Mouse (Mus musculus): Measurements from ENCODE around the gene Hpgds. TPM values are rescaled to one million over a fixed set of nuclear protein-coding genes. Genes with fewer than 3 reads are reported as not detected.

The Hpgds gene
- polyA plus RNA-seq, 1 experiment from 2014 or later: 4.2 TPM

DNA sequence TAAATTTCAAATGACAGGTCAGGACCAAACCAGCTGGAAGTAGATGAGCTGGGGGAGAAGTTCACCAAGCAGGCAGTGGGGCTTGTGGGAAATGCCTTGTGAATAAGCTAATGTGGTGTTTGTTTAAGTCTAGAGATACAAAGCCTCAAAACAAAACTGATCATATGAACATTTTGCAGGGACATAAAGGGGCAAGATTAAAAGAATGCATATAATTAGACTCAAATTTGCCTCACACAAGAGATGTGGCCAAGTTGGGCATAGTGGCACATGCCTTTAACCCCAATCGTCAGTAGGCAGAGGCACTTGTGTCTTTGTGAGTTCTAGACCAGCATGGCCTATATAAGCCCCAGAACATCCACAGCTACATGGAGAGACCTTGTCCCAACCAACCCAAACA lies 2.4 kb downstream of the Hpgds start:
- no peak for ATAC-seq (ENCODE audit: insufficient number of reproducible peaks, insufficient read depth, low FRiP score, low read depth)
- Histone ChIP-seq H3K9ac (ENCODE audit: low read length) (no peak overlapping the region), H3K9me3 (ENCODE audit: control insufficient read depth, low read length) (no peaks in the 10 kb centered on the region), H3K27ac (replicated peaks in 1 of 2; ENCODE audit: control insufficient read depth in 1 of 2, insufficient read depth in 1 of 2, low read depth in 2 of 2, low read length in 2 of 2) (no peak overlapping the region), H3K27me3 (ENCODE audit: control insufficient read depth, insufficient read depth, low read length) (no peaks in the 10 kb centered on the region), H3K4me3 (ENCODE audit: control insufficient read depth in 1 of 2, insufficient read depth in 1 of 2, low read depth in 1 of 2, low read length in 2 of 2) (no peak overlapping the region), H3K4me1 (ENCODE audit: control insufficient read depth in 2 of 2, insufficient read depth in 2 of 2, low read length in 2 of 2) (no peaks in the 10 kb centered on the region), H3K36me3 (ENCODE audit: control insufficient read depth, insufficient read depth, low read length) (no peaks in the 10 kb centered on the region), H3K4me2 (ENCODE audit: low read length) (no peak overlapping the region)
- WGBS: 86% methylated on average over 1 of the region's 1 CpGs

DNA sequence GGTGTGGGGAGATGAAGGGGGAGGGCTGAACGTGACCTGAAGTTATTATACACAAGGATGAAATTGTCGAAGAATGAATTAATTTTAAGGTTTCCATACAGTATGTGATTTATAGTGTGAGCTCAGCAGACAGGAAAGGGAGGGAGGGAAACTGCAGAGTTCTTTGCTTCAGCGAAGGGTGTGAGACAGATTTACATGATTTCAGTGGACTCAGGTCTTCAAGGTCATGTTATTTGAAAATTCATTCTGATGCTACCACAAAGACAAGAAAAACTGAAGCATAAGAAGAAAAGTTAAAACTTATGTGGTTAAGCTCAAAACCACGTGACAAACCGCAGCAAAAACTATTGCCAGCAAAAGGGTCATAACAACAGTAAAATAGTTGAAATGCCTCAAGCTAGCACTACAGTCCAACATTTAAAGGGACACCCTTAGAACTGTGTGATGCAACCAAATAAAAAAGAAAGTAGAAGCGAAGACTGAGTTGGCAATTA lies 3.9 kb downstream of the Hpgds start:
- no peak for ATAC-seq (ENCODE audit: insufficient number of reproducible peaks, insufficient read depth, low FRiP score, low read depth)
- H3K4me3 ChIP-seq (ENCODE audit: control insufficient read depth in 1 of 2, insufficient read depth in 1 of 2, low read depth in 1 of 2, low read length in 2 of 2): no peak overlapping the region

DNA sequence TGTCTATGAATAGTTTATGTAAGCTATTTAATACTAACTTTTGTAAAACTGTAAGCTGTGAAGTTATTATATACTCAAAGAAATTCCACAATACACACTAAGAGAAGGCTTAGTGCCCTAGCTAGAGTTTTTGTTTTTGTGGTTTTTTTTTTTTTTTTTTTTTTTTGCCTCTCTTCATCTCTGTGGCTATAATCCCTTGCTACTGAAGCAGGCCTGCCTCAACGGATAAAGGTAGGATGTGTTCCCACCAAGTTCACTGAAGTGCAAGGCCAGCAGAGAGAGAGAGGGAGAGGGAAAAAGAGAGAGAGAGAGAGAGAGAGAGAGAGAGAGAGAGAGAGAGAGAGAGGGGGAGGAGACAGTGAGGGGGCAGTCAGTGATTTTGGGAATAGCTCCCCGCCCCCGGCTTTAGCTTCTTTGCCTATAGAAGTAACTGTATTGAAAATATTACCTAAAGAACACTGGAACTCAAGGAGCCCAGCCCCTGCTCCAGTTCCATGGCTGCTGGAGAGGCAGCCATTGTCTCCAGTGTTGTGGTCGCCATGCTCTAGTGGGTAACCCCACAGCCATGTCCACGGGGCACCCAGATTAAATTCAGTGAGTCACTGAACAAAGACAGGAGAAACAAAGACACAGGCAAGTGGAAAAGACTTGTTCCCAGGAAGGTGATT lies 4.5 kb downstream of the Hpgds start:
- H3K9me3 ChIP-seq (ENCODE audit: control insufficient read depth, low read length): no peaks in the 10 kb centered on the region
- H3K27ac ChIP-seq (replicated peaks in 1 of 2; ENCODE audit: control insufficient read depth in 1 of 2, insufficient read depth in 1 of 2, low read depth in 2 of 2, low read length in 2 of 2): no peak overlapping the region
- H3K4me2 ChIP-seq (ENCODE audit: low read length): no peak overlapping the region
- ATAC-seq (ENCODE audit: insufficient number of reproducible peaks, insufficient read depth, low FRiP score, low read depth): no peak
- no peaks in the 10 kb centered on the region for H3K36me3 ChIP-seq (ENCODE audit: control insufficient read depth, insufficient read depth, low read length)
- H3K4me3 ChIP-seq (ENCODE audit: control insufficient read depth in 1 of 2, insufficient read depth in 1 of 2, low read depth in 1 of 2, low read length in 2 of 2): no peak overlapping the region
- no peaks in the 10 kb centered on the region for H3K27me3 ChIP-seq (ENCODE audit: control insufficient read depth, insufficient read depth, low read length)
- 77% methylated on average over 5 of the region's 5 CpGs for WGBS
- H3K9ac ChIP-seq (ENCODE audit: low read length): no peak overlapping the region
- H3K4me1 ChIP-seq (ENCODE audit: control insufficient read depth in 2 of 2, insufficient read depth in 2 of 2, low read length in 2 of 2): no peaks in the 10 kb centered on the region

More for the DNA sequence above, 3.9 kb downstream of the Hpgds start:
- 78% methylated on average over 6 of the region's 6 CpGs for WGBS
- no peaks in the 10 kb centered on the region for H3K36me3 ChIP-seq (ENCODE audit: control insufficient read depth, insufficient read depth, low read length)
- no peak overlapping the region for H3K27ac ChIP-seq (replicated peaks in 1 of 2; ENCODE audit: control insufficient read depth in 1 of 2, insufficient read depth in 1 of 2, low read depth in 2 of 2, low read length in 2 of 2)
- no peaks in the 10 kb centered on the region for H3K27me3 ChIP-seq (ENCODE audit: control insufficient read depth, insufficient read depth, low read length)
- no peaks in the 10 kb centered on the region for H3K4me1 ChIP-seq (ENCODE audit: control insufficient read depth in 2 of 2, insufficient read depth in 2 of 2, low read length in 2 of 2)
- no peak overlapping the region for H3K9ac ChIP-seq (ENCODE audit: low read length)
- no peak overlapping the region for H3K4me2 ChIP-seq (ENCODE audit: low read length)
- no peaks in the 10 kb centered on the region for H3K9me3 ChIP-seq (ENCODE audit: control insufficient read depth, low read length)

DNA sequence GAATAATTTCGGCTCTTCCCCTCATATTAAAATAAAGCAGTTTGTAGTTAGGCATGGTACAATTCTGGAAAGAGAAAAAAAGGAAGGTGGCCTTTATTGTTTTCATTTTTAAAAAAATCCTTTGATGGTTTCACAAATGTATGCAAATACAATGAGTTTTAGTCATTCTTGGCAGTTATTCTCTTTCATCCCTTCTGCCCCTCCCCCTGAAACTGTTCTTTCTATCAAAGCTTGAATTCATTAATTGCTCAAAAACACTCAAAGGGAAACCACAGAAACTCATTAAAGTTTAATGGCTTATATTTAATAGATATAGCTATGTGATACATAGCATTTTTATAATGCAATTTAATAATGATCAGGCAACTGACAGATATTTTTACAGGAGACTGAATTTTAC lies 6.5 kb downstream of the Hpgds start:
- Histone ChIP-seq H3K27me3 (ENCODE audit: control insufficient read depth, insufficient read depth, low read length) (no peaks in the 10 kb centered on the region), H3K36me3 (ENCODE audit: control insufficient read depth, insufficient read depth, low read length) (no peaks in the 10 kb centered on the region), H3K4me2 (ENCODE audit: low read length) (no peak overlapping the region), H3K27ac (replicated peaks in 1 of 2; ENCODE audit: control insufficient read depth in 1 of 2, insufficient read depth in 1 of 2, low read depth in 2 of 2, low read length in 2 of 2) (no peak overlapping the region), H3K4me1 (ENCODE audit: control insufficient read depth in 2 of 2, insufficient read depth in 2 of 2, low read length in 2 of 2) (no peaks in the 10 kb centered on the region), H3K9ac (ENCODE audit: low read length) (no peak overlapping the region), H3K9me3 (ENCODE audit: control insufficient read depth, low read length) (no peaks in the 10 kb centered on the region), H3K4me3 (ENCODE audit: control insufficient read depth in 1 of 2, insufficient read depth in 1 of 2, low read depth in 1 of 2, low read length in 2 of 2) (no peak overlapping the region)
- ATAC-seq (ENCODE audit: insufficient number of reproducible peaks, insufficient read depth, low FRiP score, low read depth): no peak
- 86% methylated on average over 1 of the region's 1 CpGs for WGBS

DNA sequence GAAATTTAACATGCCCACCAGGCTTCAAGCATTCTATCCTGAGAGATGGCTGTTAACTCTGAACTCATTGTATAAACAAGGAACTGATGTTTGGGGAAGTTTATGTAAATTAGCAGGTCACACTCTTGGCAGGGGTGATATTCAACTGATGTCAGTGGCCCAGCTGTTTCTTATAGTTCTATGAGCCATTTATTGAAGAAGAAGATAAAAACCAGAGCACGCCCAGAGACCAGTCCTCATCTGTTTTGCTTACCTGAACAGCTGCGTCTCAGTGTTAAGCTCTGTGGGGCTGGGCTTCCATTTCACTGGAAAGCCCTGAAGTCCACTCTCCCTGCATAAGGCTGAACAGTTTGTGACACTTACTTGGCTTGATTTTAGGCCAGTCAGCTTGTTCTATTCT lies 6.9 kb downstream of the Hpgds start:
- Histone ChIP-seq H3K4me1 (ENCODE audit: control insufficient read depth in 2 of 2, insufficient read depth in 2 of 2, low read length in 2 of 2) (no peaks in the 10 kb centered on the region), H3K36me3 (ENCODE audit: control insufficient read depth, insufficient read depth, low read length) (no peaks in the 10 kb centered on the region), H3K4me2 (ENCODE audit: low read length) (no peak overlapping the region), H3K9ac (ENCODE audit: low read length) (no peak overlapping the region), H3K27ac (replicated peaks in 1 of 2; ENCODE audit: control insufficient read depth in 1 of 2, insufficient read depth in 1 of 2, low read depth in 2 of 2, low read length in 2 of 2) (no peak overlapping the region), H3K9me3 (ENCODE audit: control insufficient read depth, low read length) (no peaks in the 10 kb centered on the region), H3K4me3 (ENCODE audit: control insufficient read depth in 1 of 2, insufficient read depth in 1 of 2, low read depth in 1 of 2, low read length in 2 of 2) (no peak overlapping the region), H3K27me3 (ENCODE audit: control insufficient read depth, insufficient read depth, low read length) (no peaks in the 10 kb centered on the region)
- ATAC-seq (ENCODE audit: insufficient number of reproducible peaks, insufficient read depth, low FRiP score, low read depth): no peak
- 57% methylated on average over 2 of the region's 2 CpGs for WGBS

DNA sequence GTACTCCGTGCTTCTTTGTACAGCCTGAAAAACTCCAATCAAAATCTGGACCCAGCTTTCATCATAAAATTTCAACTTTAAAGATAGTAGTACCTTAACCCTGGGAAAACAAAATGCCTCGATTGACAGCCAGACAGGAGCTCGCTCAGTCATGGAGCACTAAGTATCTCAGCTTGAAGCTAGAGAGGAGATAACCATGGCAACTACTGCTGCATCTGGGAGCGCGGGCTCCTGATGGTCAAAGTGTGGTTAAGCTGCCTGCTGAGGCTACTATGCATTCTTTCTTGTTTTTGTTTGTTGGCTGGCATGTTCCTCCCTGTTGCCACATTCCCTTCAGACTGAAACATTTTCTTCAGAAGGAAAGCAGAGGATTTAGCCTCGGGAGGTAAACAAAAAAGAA lies 12.3 kb downstream of the Hpgds start:
- Histone ChIP-seq H3K36me3 (ENCODE audit: control insufficient read depth, insufficient read depth, low read length) (no peaks in the 10 kb centered on the region), H3K27ac (replicated peaks in 1 of 2; ENCODE audit: control insufficient read depth in 1 of 2, insufficient read depth in 1 of 2, low read depth in 2 of 2, low read length in 2 of 2) (no peak overlapping the region), H3K9ac (ENCODE audit: low read length) (no peak overlapping the region), H3K27me3 (ENCODE audit: control insufficient read depth, insufficient read depth, low read length) (no peaks in the 10 kb centered on the region), H3K9me3 (ENCODE audit: control insufficient read depth, low read length) (no peaks in the 10 kb centered on the region), H3K4me3 (ENCODE audit: control insufficient read depth in 1 of 2, insufficient read depth in 1 of 2, low read depth in 1 of 2, low read length in 2 of 2) (no peak overlapping the region), H3K4me2 (ENCODE audit: low read length) (no peak overlapping the region), H3K4me1 (ENCODE audit: control insufficient read depth in 2 of 2, insufficient read depth in 2 of 2, low read length in 2 of 2) (no peaks in the 10 kb centered on the region)
- WGBS: 60% methylated on average over 6 of the region's 6 CpGs
- ATAC-seq (ENCODE audit: insufficient number of reproducible peaks, insufficient read depth, low FRiP score, low read depth): no peak

DNA sequence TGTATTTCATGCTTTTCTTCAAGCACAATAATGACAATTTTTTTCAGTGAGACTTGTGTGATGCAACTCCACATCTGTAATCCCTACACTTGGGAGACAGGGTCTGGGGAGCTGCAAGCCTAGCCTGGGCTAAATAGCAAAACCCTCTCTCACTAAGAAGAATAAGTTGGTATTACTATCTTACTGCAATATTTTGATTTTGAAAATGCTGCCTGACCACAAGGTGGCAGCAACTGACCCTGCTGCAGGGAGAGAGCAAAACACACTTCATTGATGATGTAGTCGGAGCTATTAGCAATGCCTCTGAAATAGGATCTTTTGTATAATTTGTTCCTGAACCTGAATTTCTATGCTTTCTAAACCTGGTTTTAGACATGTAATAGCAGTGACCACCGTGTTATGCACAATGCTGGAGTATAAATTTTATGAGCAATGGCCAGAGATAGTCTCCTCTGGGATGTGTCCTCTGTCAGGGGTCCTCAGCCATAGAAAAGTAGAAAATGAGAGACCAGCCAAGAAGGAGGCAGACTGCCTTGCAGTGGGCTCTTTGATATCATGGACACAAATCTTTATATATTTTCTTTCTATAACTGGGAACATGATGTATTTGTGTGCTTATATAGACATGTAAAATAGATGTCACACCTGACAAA lies 18.5 kb downstream of the Hpgds start:
- Histone ChIP-seq H3K4me3 (ENCODE audit: control insufficient read depth in 1 of 2, insufficient read depth in 1 of 2, low read depth in 1 of 2, low read length in 2 of 2) (no peak overlapping the region), H3K9me3 (ENCODE audit: control insufficient read depth, low read length) (no peaks in the 10 kb centered on the region), H3K4me2 (ENCODE audit: low read length) (no peak overlapping the region), H3K27me3 (ENCODE audit: control insufficient read depth, insufficient read depth, low read length) (no peaks in the 10 kb centered on the region), H3K9ac (ENCODE audit: low read length) (no peak overlapping the region), H3K36me3 (ENCODE audit: control insufficient read depth, insufficient read depth, low read length) (peaks cover 3% of the 10 kb centered on the region), H3K27ac (replicated peaks in 1 of 2; ENCODE audit: control insufficient read depth in 1 of 2, insufficient read depth in 1 of 2, low read depth in 2 of 2, low read length in 2 of 2) (no peak overlapping the region), H3K4me1 (ENCODE audit: control insufficient read depth in 2 of 2, insufficient read depth in 2 of 2, low read length in 2 of 2) (no peaks in the 10 kb centered on the region)
- WGBS: 16% methylated on average over 2 of the region's 2 CpGs
- ATAC-seq (ENCODE audit: insufficient number of reproducible peaks, insufficient read depth, low FRiP score, low read depth): no peak

DNA sequence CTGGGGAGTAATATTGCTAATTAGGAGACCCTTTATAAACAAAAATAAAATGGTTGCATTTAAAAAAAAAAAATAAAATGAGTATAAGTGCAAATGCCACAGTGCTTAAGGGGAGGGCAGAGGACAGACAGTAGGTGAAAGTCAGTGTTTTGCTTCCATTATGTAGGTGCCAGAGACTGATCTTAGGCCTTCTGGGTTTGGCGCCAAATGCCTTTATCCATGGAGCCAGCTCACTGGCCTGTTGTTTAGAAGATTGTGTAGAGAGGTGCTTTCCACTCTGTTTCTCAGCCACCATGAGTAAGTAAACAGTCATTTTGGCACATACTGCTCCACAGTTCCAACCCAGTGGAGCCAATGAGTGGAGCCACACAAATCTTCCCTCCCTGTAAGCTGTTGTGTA lies 27.2 kb downstream of the Hpgds start:
- WGBS: 95% methylated on average over 1 of the region's 1 CpGs

More for the DNA sequence above, 27.2 kb downstream of the Hpgds start:
- no peak overlapping the region for H3K9ac ChIP-seq (ENCODE audit: low read length)
- H3K27ac ChIP-seq (replicated peaks in 1 of 2; ENCODE audit: control insufficient read depth in 1 of 2, insufficient read depth in 1 of 2, low read depth in 2 of 2, low read length in 2 of 2): no peak overlapping the region
- no peaks in the 10 kb centered on the region for H3K4me1 ChIP-seq (ENCODE audit: control insufficient read depth in 2 of 2, insufficient read depth in 2 of 2, low read length in 2 of 2)
- H3K36me3 ChIP-seq (ENCODE audit: control insufficient read depth, insufficient read depth, low read length): peaks cover 66% of the 10 kb centered on the region
- H3K27me3 ChIP-seq (ENCODE audit: control insufficient read depth, insufficient read depth, low read length): no peaks in the 10 kb centered on the region
- no peak overlapping the region for H3K4me2 ChIP-seq (ENCODE audit: low read length)
- H3K9me3 ChIP-seq (ENCODE audit: control insufficient read depth, low read length): no peaks in the 10 kb centered on the region
- no peak for ATAC-seq (ENCODE audit: insufficient number of reproducible peaks, insufficient read depth, low FRiP score, low read depth)
- H3K4me3 ChIP-seq (ENCODE audit: control insufficient read depth in 1 of 2, insufficient read depth in 1 of 2, low read depth in 1 of 2, low read length in 2 of 2): no peak overlapping the region
